In the genomic region with DNA sequence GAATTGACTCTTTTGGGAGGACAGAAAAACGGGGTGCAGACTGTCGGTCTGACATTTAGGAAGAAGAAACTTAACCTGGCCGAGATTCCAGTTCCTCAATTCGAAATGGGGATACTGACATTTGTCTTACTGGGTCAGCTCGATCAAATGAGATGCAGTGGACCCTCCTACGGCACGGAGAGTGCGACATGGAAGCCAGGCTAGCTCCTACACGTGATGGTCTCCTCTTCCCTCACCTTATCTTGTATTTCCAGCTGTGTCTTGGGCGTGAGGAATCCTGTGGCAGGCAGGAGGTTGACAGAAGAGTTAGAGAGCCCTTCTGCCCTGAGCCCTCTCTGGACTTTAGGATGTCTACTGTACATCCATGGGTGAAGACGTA, we compare ENCODE assay signal across 10 mouse cellular contexts. TPM values are rescaled to one million over a fixed set of nuclear protein-coding genes. Genes with fewer than 3 reads are reported as not detected.
DNase-seq lines count a peak whose midpoint lies in the region; ATAC-seq and TF ChIP-seq lines count a peak whose summit lies in the region.
"Had no signal": no experiment of that assay in that cellular context is flagged by ENCODE, and none has a peak within 500 bp of the region (broad histone marks: within the 10 kb centered on the region; RNA-seq: fewer than 3 reads in every experiment).

No protein-coding gene starts in this region.

- peak overlapping the region; percentile 26; the same call in 1 of the 2 replicates for H3K27ac ChIP-seq in heart, adult 2 months
- no peak overlapping the region for H3K27ac ChIP-seq in intestine, embryonic 15.5 days
- peak overlapping the region; percentile 98 for H3K27ac ChIP-seq in spleen, adult 2 months (ENCODE audit: insufficient read depth, low read length)
- H3K27ac ChIP-seq: embryonic facial prominence, embryonic 12.5 days; midbrain, embryonic 13.5 days had no signal

- no peak overlapping the region for H3K4me3 ChIP-seq in heart, adult 2 months
- peak overlapping the region; percentile 93 for H3K4me3 ChIP-seq in megakaryocyte, embryonic 14.5 days (replicated peaks)
- no peak overlapping the region for H3K4me3 ChIP-seq in intestine, embryonic 15.5 days (replicated peaks)
- H3K4me3 ChIP-seq in spleen, adult 2 months (ENCODE audit: extremely low read depth, insufficient read depth, insufficient read length): peak overlapping the region; percentile 60
- H3K4me3 ChIP-seq: embryonic facial prominence, embryonic 12.5 days; midbrain, embryonic 13.5 days had no signal

- intact Hi-C loops in heart, adult 2 months (cut with DNase I): no loop called here

- no peak for TF ChIP-seq CTCF in heart, adult 2 months (IDR thresholded peaks at IDR 0.05)
- no peak for TF ChIP-seq CTCF in spleen, adult 2 months (IDR thresholded peaks at IDR 0.05; ENCODE audit: extremely low read depth, insufficient read depth, insufficient read length, insufficient replicate concordance)

- no peak for ATAC-seq in megakaryocyte, adult 5-6 weeks (ENCODE audit: poor library complexity, severe bottlenecking)
- 0 out of 2 replicates have a peak, but pooled peaks have one; percentile 52 for ATAC-seq in intestine, embryonic 15.5 days
- ATAC-seq: midbrain, embryonic 13.5 days had no signal

- no peaks in the 10 kb centered on the region for H3K9me3 ChIP-seq in megakaryocyte, embryonic 14.5 days
- no peaks in the 10 kb centered on the region for H3K9me3 ChIP-seq in intestine, embryonic 15.5 days
- H3K9me3 ChIP-seq: embryonic facial prominence, embryonic 12.5 days; midbrain, embryonic 13.5 days had no signal

- H3K79me2 ChIP-seq in heart, adult 2 months (replicated peaks; ENCODE audit: control insufficient read depth, insufficient read depth, low read length): no peaks in the 10 kb centered on the region

- no peak for TF ChIP-seq EP300 in heart, adult 2 months (IDR thresholded peaks at IDR 0.05; ENCODE audit: insufficient read depth, low read depth, low read length)

- DNase-seq in heart, adult 2 months: no peak
- no peak for DNase-seq in heart, postnatal 4 days
- peak in 1 of 2 experiments; percentile 28 for DNase-seq in spleen, adult 2 months (ENCODE audit: low read depth in 1 of 2, low spot score in 2 of 2)
- DNase-seq in adrenal gland, adult (ENCODE audit: inconsistent age in 2 of 2, low spot score in 1 of 2): no peak
- no peak for DNase-seq in neural tube, embryonic 10.5 days (ENCODE audit: extremely low spot score, low spot score)

- H3K4me2 ChIP-seq in intestine, embryonic 15.5 days (replicated peaks): no peak overlapping the region
- H3K4me2 ChIP-seq: embryonic facial prominence, embryonic 12.5 days; midbrain, embryonic 13.5 days had no signal

- TF ChIP-seq POLR2A in heart, adult 2 months (IDR thresholded peaks at IDR 0.05; ENCODE audit: insufficient read depth, low read depth, low read length): no peak
- peak; percentile 11; the same call in 1 of the 2 replicates for TF ChIP-seq POLR2A in spleen, adult 2 months (IDR thresholded peaks at IDR 0.05; ENCODE audit: low read depth, low read length)

- H3K4me1 ChIP-seq in heart, adult 2 months (ENCODE audit: control insufficient read depth, insufficient read depth, low read length): no peaks in the 10 kb centered on the region
- H3K4me1 ChIP-seq in megakaryocyte, embryonic 14.5 days: peaks cover 96% of the 10 kb centered on the region
- 0 out of 2 replicates have a peak, but pooled peaks cover 3% of the 10 kb centered on the region for H3K4me1 ChIP-seq in intestine, embryonic 15.5 days (replicated peaks)
- H3K4me1 ChIP-seq in spleen, adult 2 months (ENCODE audit: control insufficient read depth, insufficient read depth, insufficient read length): peaks cover 52% of the 10 kb centered on the region
- H3K4me1 ChIP-seq: midbrain, embryonic 13.5 days had no signal

- WGBS in heart, adult 2 months: 50% methylated on average over 11 of the region's 11 CpGs
- WGBS in intestine, embryonic 15.5 days: 78% methylated on average over 11 of the region's 11 CpGs
- whole genome bisulfite sequencing in spleen, adult 2 months: 9% methylated on average over 11 of the region's 11 CpGs

- no peaks in the 10 kb centered on the region for H3K36me3 ChIP-seq in heart, adult 2 months (ENCODE audit: control insufficient read depth, insufficient read depth, low read length)
- peaks cover 16% of the 10 kb centered on the region for H3K36me3 ChIP-seq in megakaryocyte, embryonic 14.5 days (replicated peaks; ENCODE audit: low read length)
- peaks cover 1% of the 10 kb centered on the region for H3K36me3 ChIP-seq in intestine, embryonic 15.5 days
- no peaks in the 10 kb centered on the region for H3K36me3 ChIP-seq in spleen, adult 2 months (ENCODE audit: control insufficient read depth, insufficient read depth, low read length)

- no peak overlapping the region for H3K9ac ChIP-seq in heart, adult 2 months (ENCODE audit: low read depth, low read length)
- H3K9ac ChIP-seq in intestine, embryonic 15.5 days: no peak overlapping the region
- H3K9ac ChIP-seq: embryonic facial prominence, embryonic 12.5 days; midbrain, embryonic 13.5 days had no signal

- no peaks in the 10 kb centered on the region for H3K27me3 ChIP-seq in heart, adult 2 months (ENCODE audit: control insufficient read depth, insufficient read depth, low read length)
- H3K27me3 ChIP-seq in megakaryocyte, embryonic 14.5 days (replicated peaks): no peaks in the 10 kb centered on the region
- H3K27me3 ChIP-seq in intestine, embryonic 15.5 days (replicated peaks): no peaks in the 10 kb centered on the region
- no peaks in the 10 kb centered on the region for H3K27me3 ChIP-seq in spleen, adult 2 months (ENCODE audit: control insufficient read depth, insufficient read depth, low read length)
- H3K27me3 ChIP-seq: embryonic facial prominence, embryonic 12.5 days; midbrain, embryonic 13.5 days had no signal

RNA-seq across cellular contexts. Expression of gene Tspoap1, which starts 10.3 kb away (rescaled TPM):
- not detected for total RNA-seq in heart, adult 2 months (2021)
- 0.09 and 0.66 TPM in 2 replicates for polyA plus RNA-seq in heart, adult 2 months (2012; rRNA removed)
- under 1 TPM in 1 of 2 experiments, not detected in 1; 0.07 TPM for total RNA-seq in heart, postnatal 4 days (2021)
- polyA plus RNA-seq in megakaryocyte, embryonic 14.5 days (2012; ENCODE audit: insufficient read depth, low replicate concordance): 12.9 and 13.9 TPM in 2 replicates
- 5.4 and 8.0 TPM in 2 replicates for total RNA-seq in megakaryocyte, adult 5-6 weeks (2015)
- total RNA-seq in megakaryocyte, adult 5-6 weeks (2017): 6.1 and 8.6 TPM in 2 replicates
- polyA plus RNA-seq in intestine, embryonic 15.5 days (2015; fragmentation: Nextera tagmentation; extraction: Ambion mirVana): 0.96 and 1.5 TPM in 2 replicates
- 6.1 and 6.2 TPM in 2 replicates for polyA plus RNA-seq in spleen, adult 2 months (2012; rRNA removed)

RNA-seq across cellular contexts. Expression of gene Supt4a, which starts 12.7 kb away (rescaled TPM):
- total RNA-seq in heart, adult 2 months (2021): 10 to 100 TPM; 41.4 to 44.6 TPM
- polyA plus RNA-seq in heart, adult 2 months (2012; rRNA removed): 47.5 and 80.4 TPM in 2 replicates
- total RNA-seq in heart, postnatal 4 days (2021): 10 to 100 TPM; 47.9 to 49.9 TPM
- 5.6 and 15.5 TPM in 2 replicates for polyA plus RNA-seq in megakaryocyte, embryonic 14.5 days (2012; ENCODE audit: insufficient read depth, low replicate concordance)
- 200 and 205 TPM in 2 replicates for total RNA-seq in megakaryocyte, adult 5-6 weeks (2015)
- total RNA-seq in megakaryocyte, adult 5-6 weeks (2017): 58.9 and 59.0 TPM in 2 replicates
- 117 and 121 TPM in 2 replicates for polyA plus RNA-seq in intestine, embryonic 15.5 days (2015; fragmentation: Nextera tagmentation; extraction: Ambion mirVana)
- polyA plus RNA-seq in spleen, adult 2 months (2012; rRNA removed): 59.1 and 62.2 TPM in 2 replicates

RNA-seq across cellular contexts. Expression of gene Mpo, which starts 43.3 kb away (rescaled TPM):
- not detected for total RNA-seq in heart, adult 2 months (2021)
- polyA plus RNA-seq in heart, adult 2 months (2012; rRNA removed): 0.10 TPM in 1 of 2 replicates, not detected in the other
- under 1 TPM; 0.14 to 0.33 TPM for total RNA-seq in heart, postnatal 4 days (2021)
- 30.8 and 297 TPM in 2 replicates for polyA plus RNA-seq in megakaryocyte, embryonic 14.5 days (2012; ENCODE audit: insufficient read depth, low replicate concordance)
- total RNA-seq in megakaryocyte, adult 5-6 weeks (2015): 284 and 331 TPM in 2 replicates
- total RNA-seq in megakaryocyte, adult 5-6 weeks (2017): 235 and 273 TPM in 2 replicates
- 2.9 and 5.9 TPM in 2 replicates for polyA plus RNA-seq in intestine, embryonic 15.5 days (2015; fragmentation: Nextera tagmentation; extraction: Ambion mirVana)
- polyA plus RNA-seq in spleen, adult 2 months (2012; rRNA removed): 21.9 and 28.7 TPM in 2 replicates

Comparison
In these comparisons a context has a peak if more than half of its experiments do, and no peak if none do; other contexts are left out.
1. H3K4me3 ChIP-seq: peak in megakaryocyte, embryonic 14.5 days (single experiment) and spleen, adult 2 months (single experiment); none in heart, adult 2 months (single experiment) and intestine, embryonic 15.5 days (single experiment).